Mouse (Mus musculus): ENCODE results near the gene Mettl7a2. TPM values are rescaled to one million over a fixed set of nuclear protein-coding genes. Genes with fewer than 3 reads are reported as not detected.
"Not testable (repeated sequence)": the region's sequence is repeated elsewhere in the genome, so short reads cannot be mapped to it uniquely, and the experiment has no call there.

Mettl7a2 gene
- polyA plus RNA-seq (2015; fragmentation: Nextera tagmentation; extraction: Ambion mirVana) = not detected in 2 replicates

GRCm38 (mm10) chr15:100352711-100353250 is at the start of gene Mettl7a2, which contains the start of gene Methig1:
Mettl7a2 (plus strand) TSS chr15:100353200.
Methig1 (plus strand) TSS chr15:100353149.
- 71% methylated on average over 10 of the region's 10 CpGs for WGBS (ENCODE audit: insufficient replicate concordance)
- Histone ChIP-seq H3K27ac (replicated peaks) (no peak within 1 kb of the TSS), H3K27me3 (0 out of 2 replicates have a peak, but pooled peaks cover 2% of the 10 kb centered on the region), H3K9me3 (replicated peaks) (no peaks in the 10 kb centered on the region), H3K9ac (no peak within 1 kb of the TSS), H3K4me2 (no peak within 1 kb of the TSS), H3K36me3 (replicated peaks) (no peaks in the 10 kb centered on the region), H3K4me1 (replicated peaks) (0 out of 2 replicates have a peak, but pooled peaks cover 6% of the 10 kb centered on the region), H3K4me3 (replicated peaks) (no peak within 1 kb of the TSS)
- no peak for ATAC-seq (ENCODE audit: insufficient read depth)

- no peaks in the 10 kb centered on the region for H3K9me3 ChIP-seq (replicated peaks)
- H3K4me3 ChIP-seq (replicated peaks) = peak overlapping the region; percentile 70
- peaks cover 45% of the 10 kb centered on the region for H3K4me1 ChIP-seq (replicated peaks)
- H3K4me2 ChIP-seq = peak overlapping the region; percentile 85
- 36% methylated on average over 8 of the region's 8 CpGs for WGBS (ENCODE audit: insufficient replicate concordance)
- peak overlapping the region; percentile 96 for H3K27ac ChIP-seq (replicated peaks)
- no peak for ATAC-seq (ENCODE audit: insufficient read depth)
- no peaks in the 10 kb centered on the region for H3K27me3 ChIP-seq
- H3K36me3 ChIP-seq (replicated peaks) = no peaks in the 10 kb centered on the region
- H3K9ac ChIP-seq = peak overlapping the region; percentile 64; the same call in 1 of the 2 replicates
Measured at GRCm38 (mm10) chr15:100303428-100304018, 49.5 kb upstream of the Mettl7a2 start.

- Histone ChIP-seq H3K4me1 (replicated peaks) (peaks cover 45% of the 10 kb centered on the region), H3K4me2 (peak within 1 kb of the TSS; percentile 85), H3K9me3 (replicated peaks) (no peaks in the 10 kb centered on the region), H3K36me3 (replicated peaks) (no peaks in the 10 kb centered on the region), H3K27me3 (no peaks in the 10 kb centered on the region), H3K4me3 (replicated peaks) (peak within 1 kb of the TSS; percentile 70), H3K27ac (replicated peaks) (peak within 1 kb of the TSS; percentile 96), H3K9ac (peak within 1 kb of the TSS; percentile 64)
- ATAC-seq (ENCODE audit: insufficient read depth) = peak; percentile 78
- under 1% methylated on average over 24 of the region's 30 CpGs for WGBS (ENCODE audit: insufficient replicate concordance)
Measured at GRCm38 (mm10) chr15:100304019-100304991, 48.7 kb upstream of the Mettl7a2 start, which contains the start of gene Mettl7a1. Mettl7a1 (plus strand) TSS chr15:100304140.

GRCm38 (mm10) chr15:100306201-100306600 is 46.8 kb upstream of the Mettl7a2 start:
- Histone ChIP-seq H3K4me3 (replicated peaks) (peak overlapping the region; percentile 70), H3K4me2 (peak overlapping the region; percentile 85), H3K27ac (replicated peaks) (0 out of 2 replicates have a peak overlapping the region, but pooled peaks have one; percentile 96), H3K9me3 (replicated peaks) (no peaks in the 10 kb centered on the region), H3K9ac (no peak overlapping the region), H3K36me3 (replicated peaks) (no peaks in the 10 kb centered on the region), H3K27me3 (no peaks in the 10 kb centered on the region), H3K4me1 (replicated peaks) (peaks cover 34% of the 10 kb centered on the region)
- WGBS (ENCODE audit: insufficient replicate concordance) = 32% methylated on average over 2 of the region's 2 CpGs
- no peak for ATAC-seq (ENCODE audit: insufficient read depth)

- ATAC-seq (ENCODE audit: insufficient read depth) = peak; percentile 49
- not testable (repeated sequence) for H3K9me3 ChIP-seq (replicated peaks); H3K9ac ChIP-seq; H3K27ac ChIP-seq (replicated peaks); H3K27me3 ChIP-seq; H3K36me3 ChIP-seq (replicated peaks); H3K4me3 ChIP-seq (replicated peaks)
- Histone ChIP-seq H3K4me2 (peak overlapping the region; percentile 23; the same call in 1 of the 2 replicates), H3K4me1 (replicated peaks) (peaks cover 44% of the 10 kb centered on the region)
- 17% methylated on average over 11 of the region's 11 CpGs for WGBS (ENCODE audit: insufficient replicate concordance)
Measured at GRCm38 (mm10) chr15:100307438-100308096, 45.4 kb upstream of the Mettl7a2 start.

GRCm38 (mm10) chr15:100312346-100312745 is 40.7 kb upstream of the Mettl7a2 start:
- Histone ChIP-seq H3K4me2 (no peak overlapping the region), H3K4me3 (replicated peaks) (no peak overlapping the region), H3K4me1 (replicated peaks) (peaks cover 17% of the 10 kb centered on the region; the same call in 1 of the 2 replicates), H3K27me3 (no peaks in the 10 kb centered on the region), H3K27ac (replicated peaks) (no peak overlapping the region), H3K9ac (no peak overlapping the region), H3K9me3 (replicated peaks) (no peaks in the 10 kb centered on the region), H3K36me3 (replicated peaks) (peaks cover 12% of the 10 kb centered on the region; the same call in 1 of the 2 replicates)
- 38% methylated on average over 2 of the region's 2 CpGs for WGBS (ENCODE audit: insufficient replicate concordance)
- ATAC-seq (ENCODE audit: insufficient read depth) = no peak

- H3K4me2 ChIP-seq = no peak overlapping the region
- H3K27ac ChIP-seq (replicated peaks) = no peak overlapping the region
- H3K4me3 ChIP-seq (replicated peaks) = no peak overlapping the region
- H3K9me3 ChIP-seq (replicated peaks) = no peaks in the 10 kb centered on the region
- no peak for ATAC-seq (ENCODE audit: insufficient read depth)
- peaks cover 17% of the 10 kb centered on the region; the same call in 1 of the 2 replicates for H3K4me1 ChIP-seq (replicated peaks)
- no peak overlapping the region for H3K9ac ChIP-seq
- 79% methylated on average over 5 of the region's 5 CpGs for WGBS (ENCODE audit: insufficient replicate concordance)
- H3K36me3 ChIP-seq (replicated peaks) = peaks cover 12% of the 10 kb centered on the region; the same call in 1 of the 2 replicates
- no peaks in the 10 kb centered on the region for H3K27me3 ChIP-seq
Measured at GRCm38 (mm10) chr15:100314448-100315145, 38.4 kb upstream of the Mettl7a2 start.

- peaks cover 12% of the 10 kb centered on the region; the same call in 1 of the 2 replicates for H3K36me3 ChIP-seq (replicated peaks)
- not testable (repeated sequence) for H3K27me3 ChIP-seq; H3K4me1 ChIP-seq (replicated peaks); H3K9ac ChIP-seq; H3K4me3 ChIP-seq (replicated peaks); H3K4me2 ChIP-seq; H3K9me3 ChIP-seq (replicated peaks)
- peak; percentile 54; the same call in 1 of the 2 replicates for ATAC-seq (ENCODE audit: insufficient read depth)
- WGBS (ENCODE audit: insufficient replicate concordance) = 60% methylated on average over 4 of the region's 4 CpGs
- peak overlapping the region; percentile 14 for H3K27ac ChIP-seq (replicated peaks)
Measured at GRCm38 (mm10) chr15:100318014-100318671, 34.9 kb upstream of the Mettl7a2 start.

- Histone ChIP-seq H3K4me2 (no peak overlapping the region), H3K36me3 (replicated peaks) (no peaks in the 10 kb centered on the region), H3K4me3 (replicated peaks) (no peak overlapping the region), H3K27me3 (no peaks in the 10 kb centered on the region), H3K4me1 (replicated peaks) (peaks cover 16% of the 10 kb centered on the region), H3K9ac (no peak overlapping the region), H3K9me3 (replicated peaks) (no peaks in the 10 kb centered on the region), H3K27ac (replicated peaks) (no peak overlapping the region)
- ATAC-seq (ENCODE audit: insufficient read depth) = no peak
- WGBS (ENCODE audit: insufficient replicate concordance) = 50% methylated on average over 1 of the region's 1 CpGs
Measured at GRCm38 (mm10) chr15:100319884-100320283, 33.1 kb upstream of the Mettl7a2 start.

Data from liver, embryonic 15.5 days (tissue).